9 mouse cellular contexts compared by ENCODE assay signal in genomic region chr6:87016916-87017315, GRCm38 (mm10). TPM values are rescaled to one million over a fixed set of nuclear protein-coding genes. Genes with fewer than 3 reads are reported as not detected.
DNase-seq lines count a peak whose midpoint lies in the region; ATAC-seq lines count a peak whose summit lies in the region.
"Had no signal": no experiment of that assay in that cellular context is flagged by ENCODE, and none has a peak within 500 bp of the region (broad histone marks: within the 10 kb centered on the region; RNA-seq: fewer than 3 reads in every experiment).

No protein-coding gene starts in this region.

- H3K4me2 ChIP-seq in neural tube, embryonic 15.5 days: no peak overlapping the region
- H3K4me2 ChIP-seq: embryonic facial prominence, embryonic 12.5 days had no signal

- H3K27ac ChIP-seq in neural tube, embryonic 15.5 days (replicated peaks): no peak overlapping the region
- H3K27ac ChIP-seq: embryonic facial prominence, embryonic 12.5 days had no signal

- 0 out of 2 replicates have a peak, but pooled peaks cover 2% of the 10 kb centered on the region for H3K4me1 ChIP-seq in neural tube, embryonic 15.5 days
- H3K4me1 ChIP-seq: embryonic facial prominence, embryonic 12.5 days had no signal

- intact Hi-C loops in gastrocnemius, postnatal 36 days (cut with DNase I): no loop called here

- no peaks in the 10 kb centered on the region for H3K9me3 ChIP-seq in neural tube, embryonic 15.5 days (replicated peaks)

- WGBS in neural tube, embryonic 15.5 days: 56% methylated on average over 4 of the region's 4 CpGs

- ATAC-seq in neural tube, embryonic 15.5 days (ENCODE audit: low FRiP score): no peak

- H3K27me3 ChIP-seq in neural tube, embryonic 15.5 days (replicated peaks): no peaks in the 10 kb centered on the region
- H3K27me3 ChIP-seq: embryonic facial prominence, embryonic 12.5 days had no signal

- H3K36me3 ChIP-seq in neural tube, embryonic 15.5 days: peaks cover 64% of the 10 kb centered on the region

- H3K4me3 ChIP-seq in neural tube, embryonic 15.5 days (replicated peaks): no peak overlapping the region
- H3K4me3 ChIP-seq: embryonic facial prominence, embryonic 12.5 days had no signal

- peak; percentile 28 for DNase-seq in gastrocnemius, postnatal 10 days
- no peak for DNase-seq in gastrocnemius, postnatal 36 days
- DNase-seq in neural tube, embryonic 10.5 days (ENCODE audit: extremely low spot score, low spot score): peak; percentile 29
- DNase-seq in c-Kit-positive CD71-negative TER-119-negative erythroid progenitor cells, embryonic 14.5 days (ENCODE audit: low read depth): peak; percentile 74
- DNase-seq in kidney, postnatal 10 days: peak; percentile 63
- peak; percentile 46 for DNase-seq in retina, adult 2 months (ENCODE audit: low read depth, low spot score)
- DNase-seq in urinary bladder, postnatal 4 days (ENCODE audit: low spot score in 2 of 2): no peak

- H3K9ac ChIP-seq in neural tube, embryonic 15.5 days (replicated peaks): no peak overlapping the region
- H3K9ac ChIP-seq: embryonic facial prominence, embryonic 12.5 days had no signal

RNA-seq across cellular contexts. Expression of gene Nfu1, which starts 7.9 kb away (rescaled TPM):
- 10 to 100 TPM; 63.1 to 66.8 TPM for total RNA-seq in gastrocnemius, postnatal 10 days (2021)
- 10 to 100 TPM; 55.8 to 56.2 TPM for total RNA-seq in gastrocnemius, postnatal 36 days (2021)
- 153 and 155 TPM in 2 replicates for polyA plus RNA-seq in neural tube, embryonic 15.5 days (2015; fragmentation: Nextera tagmentation; extraction: Ambion mirVana)

RNA-seq across cellular contexts. Expression of gene Gfpt1, which starts 25.7 kb away (rescaled TPM):
- total RNA-seq in gastrocnemius, postnatal 10 days (2021): 10 to 100 TPM; 36.1 to 44.4 TPM
- 10 to 100 TPM; 23.7 to 27.7 TPM for total RNA-seq in gastrocnemius, postnatal 36 days (2021)
- polyA plus RNA-seq in neural tube, embryonic 15.5 days (2015; fragmentation: Nextera tagmentation; extraction: Ambion mirVana): 19.9 and 20.5 TPM in 2 replicates

Comparison
In these comparisons a context has a peak if more than half of its experiments do, and no peak if none do; other contexts are left out.
1. DNase-seq: peak in gastrocnemius, postnatal 10 days (single experiment), neural tube, embryonic 10.5 days (single experiment), c-Kit-positive CD71-negative TER-119-negative erythroid progenitor cells, embryonic 14.5 days (single experiment), kidney, postnatal 10 days (single experiment) and retina, adult 2 months (single experiment); none in gastrocnemius, postnatal 36 days (0 of 2) and urinary bladder, postnatal 4 days (0 of 2).